24 mouse cellular contexts compared by ENCODE assay signal in genomic region chr4:105252571-105253200, GRCm38 (mm10).
A peak's percentile ranks its signal among the peaks of the same experiment; 100 is the strongest.
DNase-seq lines count a peak whose midpoint lies in the region; ATAC-seq lines count a peak whose summit lies in the region.
"Had no signal": no experiment of that assay in that cellular context is flagged by ENCODE, and none has a peak within 500 bp of the region (broad histone marks: within the 10 kb centered on the region; RNA-seq: fewer than 3 reads in every experiment).

No protein-coding gene starts in this region.

- H3K4me2 ChIP-seq in forebrain, embryonic 15.5 days (replicated peaks) = no peak overlapping the region
- H3K4me2 ChIP-seq: heart, embryonic 15.5 days; kidney, embryonic 15.5 days; limb, embryonic 13.5 days; liver, embryonic 13.5 days; lung, embryonic 14.5 days; neural tube, embryonic 15.5 days; stomach, embryonic 15.5 days had no signal

- H3K36me3 ChIP-seq in forebrain, embryonic 15.5 days = no peaks in the 10 kb centered on the region
- H3K36me3 ChIP-seq: heart, embryonic 15.5 days; kidney, embryonic 15.5 days; limb, embryonic 13.5 days; liver, embryonic 13.5 days; neural tube, embryonic 15.5 days; stomach, embryonic 15.5 days had no signal

- peak; percentile 47 for ATAC-seq in inflammation-experienced regulatory T-cells, adult 6 months
- ATAC-seq in forebrain, embryonic 15.5 days (replicated peaks) = no peak
- ATAC-seq: hindbrain, embryonic 16.5 days; Patski had no signal

- no peaks in the 10 kb centered on the region for H3K9me3 ChIP-seq in forebrain, embryonic 15.5 days
- H3K9me3 ChIP-seq: heart, embryonic 15.5 days; kidney, embryonic 15.5 days; limb, embryonic 13.5 days; liver, embryonic 13.5 days; neural tube, embryonic 15.5 days; stomach, embryonic 15.5 days had no signal

- WGBS in forebrain, embryonic 15.5 days = 89% methylated on average over 5 of the region's 5 CpGs

- H3K4me1 ChIP-seq in forebrain, embryonic 15.5 days = no peaks in the 10 kb centered on the region
- H3K4me1 ChIP-seq: liver, embryonic 13.5 days; neural tube, embryonic 15.5 days; stomach, embryonic 15.5 days had no signal

- H3K27me3 ChIP-seq in forebrain, embryonic 15.5 days = no peaks in the 10 kb centered on the region
- H3K27me3 ChIP-seq: heart, embryonic 15.5 days; kidney, embryonic 15.5 days; limb, embryonic 13.5 days; liver, embryonic 13.5 days; neural tube, embryonic 15.5 days; Patski; stomach, embryonic 15.5 days had no signal

- no peak overlapping the region for H3K4me3 ChIP-seq in forebrain, embryonic 15.5 days
- H3K4me3 ChIP-seq: heart, embryonic 15.5 days; kidney, embryonic 15.5 days; limb, embryonic 13.5 days; liver, embryonic 13.5 days; myocyte; neural tube, embryonic 15.5 days; stomach, embryonic 15.5 days had no signal

- no peak overlapping the region for H3K27ac ChIP-seq in forebrain, embryonic 15.5 days (replicated peaks)
- H3K27ac ChIP-seq: heart, embryonic 15.5 days; kidney, embryonic 15.5 days; limb, embryonic 13.5 days; liver, embryonic 13.5 days; neural tube, embryonic 15.5 days; stomach, embryonic 15.5 days had no signal

- no peak overlapping the region for H3K9ac ChIP-seq in forebrain, embryonic 15.5 days (replicated peaks)
- H3K9ac ChIP-seq: heart, embryonic 15.5 days; kidney, embryonic 15.5 days; limb, embryonic 13.5 days; liver, embryonic 13.5 days; lung, embryonic 14.5 days; neural tube, embryonic 15.5 days; stomach, embryonic 15.5 days had no signal

- peak; percentile 87 for DNase-seq in heart, adult 11 months
- DNase-seq in heart, adult 18-20 months = no peak
- DNase-seq in spleen, postnatal 36 days (ENCODE audit: low spot score in 2 of 2) = peak; percentile 43 to 56
- no peak for DNase-seq in spleen, postnatal 4 days (ENCODE audit: low spot score in 2 of 2)
- no peak for DNase-seq in lung, postnatal 25 days (ENCODE audit: low spot score)
- DNase-seq: adrenal gland, postnatal 14 days; cerebellum, postnatal 10 days; gastrocnemius, postnatal 10 days; heart, postnatal 4 days; liver, embryonic 13.5 days; lung, embryonic 14.5 days; midbrain, embryonic 14.5 days; thymus, adult 18-20 months; thymus, postnatal 4 days had no signal

Comparison
In these comparisons a context has a peak if more than half of its experiments do, and no peak if none do; other contexts are left out.
1. DNase-seq: peak in heart, adult 11 months (single experiment) and spleen, postnatal 36 days (2 of 2); none in heart, adult 18-20 months (0 of 2), spleen, postnatal 4 days (0 of 2) and lung, postnatal 25 days (single experiment).